Mouse (Mus musculus): ENCODE measurements around the gene Vsig10. TPM values are rescaled to one million over a fixed set of nuclear protein-coding genes. Genes with fewer than 3 reads are reported as not detected.
"Not testable (repeated sequence)": the region's sequence is repeated elsewhere in the genome, so short reads cannot be mapped to it uniquely, and the experiment has no call there.

Gene Vsig10
- polyA plus RNA-seq, 1 experiment from 2014 or later, result 1.2 TPM

DNA sequence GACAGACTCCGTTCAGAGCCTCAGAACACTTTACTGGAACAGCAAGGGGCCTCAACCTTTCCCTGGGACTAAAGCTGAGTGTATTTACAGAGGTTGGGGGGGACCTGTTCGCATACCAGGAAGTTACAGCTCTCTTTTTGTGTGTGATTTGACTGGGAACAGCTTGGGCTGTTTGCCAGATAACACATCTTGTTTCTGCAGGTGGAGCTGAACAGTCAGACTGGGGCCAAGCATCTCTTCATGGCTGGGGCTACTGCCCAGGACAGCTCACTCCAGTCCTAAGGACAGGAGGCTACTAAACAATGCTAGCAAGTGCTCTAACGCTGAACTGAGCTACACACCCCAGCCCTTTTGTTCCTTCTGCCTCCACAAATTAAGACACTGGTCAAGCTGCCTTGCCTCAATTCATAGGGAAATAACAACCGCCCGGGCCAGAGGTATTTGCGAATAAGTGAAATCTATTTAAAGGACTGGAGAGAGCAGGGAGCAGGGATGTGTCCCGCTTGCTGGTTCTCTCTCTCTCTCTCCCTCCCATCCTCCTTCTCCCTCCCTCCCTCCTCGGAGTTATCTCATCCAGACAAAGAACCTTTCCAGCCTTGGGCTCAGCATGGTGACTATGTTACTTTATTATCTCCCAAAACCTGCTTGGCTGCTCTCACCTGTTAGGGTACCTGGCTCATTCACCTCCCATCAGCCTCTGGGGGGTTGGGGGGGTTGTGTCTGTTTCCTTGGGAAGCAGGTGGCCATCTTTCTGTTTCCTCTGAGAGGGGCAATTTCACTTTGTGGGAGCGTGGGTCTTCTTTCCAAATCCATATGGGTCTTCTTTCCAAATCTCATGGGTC is 4.1 kb upstream of the Vsig10 start:
- WGBS (ENCODE audit: missing documents), result 64% methylated on average over 9 of the region's 9 CpGs
- Histone ChIP-seq H3K27ac (no peak overlapping the region), H3K79me2 (ENCODE audit: inconsistent target) (no peaks in the 10 kb centered on the region), H3K36me3 (ENCODE audit: inconsistent target) (no peaks in the 10 kb centered on the region), H3K4me3 (ENCODE audit: inconsistent target) (no peak overlapping the region)

GRCm38 (mm10) chr5:117323751-117324150 is 4.9 kb downstream of the Vsig10 start:
- Histone ChIP-seq H3K27ac (no peak overlapping the region), H3K79me2 (ENCODE audit: inconsistent target) (no peaks in the 10 kb centered on the region), H3K36me3 (ENCODE audit: inconsistent target) (no peaks in the 10 kb centered on the region), H3K4me3 (ENCODE audit: inconsistent target) (no peak overlapping the region)
- 96% methylated on average over 9 of the region's 9 CpGs for WGBS (ENCODE audit: missing documents)

- H3K79me2 ChIP-seq (ENCODE audit: inconsistent target), result no peaks in the 10 kb centered on the region
- WGBS (ENCODE audit: missing documents), result 94% methylated on average over 6 of the region's 6 CpGs
- H3K36me3 ChIP-seq (ENCODE audit: inconsistent target), result no peaks in the 10 kb centered on the region
- no peak overlapping the region for H3K27ac ChIP-seq
- H3K4me3 ChIP-seq (ENCODE audit: inconsistent target), result no peak overlapping the region
Observed at GRCm38 (mm10) chr5:117326408-117326807, 7.5 kb downstream of the Vsig10 start.

DNA sequence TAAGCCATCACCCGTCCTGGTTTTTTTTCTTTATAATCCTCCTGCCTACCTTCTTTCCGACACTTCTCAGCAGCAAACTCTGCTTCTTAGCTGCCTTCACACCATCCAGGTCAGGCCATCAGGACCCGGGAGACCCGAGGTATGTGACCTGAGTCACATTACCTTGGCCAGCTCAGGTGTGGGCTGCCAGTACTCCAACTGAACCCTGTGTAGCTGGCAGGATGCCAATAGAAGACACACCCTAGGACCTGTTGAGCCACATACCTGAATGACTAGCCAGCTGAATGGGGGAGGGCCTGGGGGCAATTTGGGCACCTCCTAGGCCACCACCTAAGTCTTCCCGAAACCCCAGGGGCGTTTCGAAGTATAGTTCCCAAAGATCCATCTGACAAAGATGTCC is 11.6 kb downstream of the Vsig10 start:
- Histone ChIP-seq H3K36me3 (ENCODE audit: inconsistent target) (no peaks in the 10 kb centered on the region), H3K27ac (no peak overlapping the region), H3K4me3 (ENCODE audit: inconsistent target) (no peak overlapping the region), H3K79me2 (ENCODE audit: inconsistent target) (no peaks in the 10 kb centered on the region)
- 98% methylated on average over 7 of the region's 7 CpGs for WGBS (ENCODE audit: missing documents)

DNA sequence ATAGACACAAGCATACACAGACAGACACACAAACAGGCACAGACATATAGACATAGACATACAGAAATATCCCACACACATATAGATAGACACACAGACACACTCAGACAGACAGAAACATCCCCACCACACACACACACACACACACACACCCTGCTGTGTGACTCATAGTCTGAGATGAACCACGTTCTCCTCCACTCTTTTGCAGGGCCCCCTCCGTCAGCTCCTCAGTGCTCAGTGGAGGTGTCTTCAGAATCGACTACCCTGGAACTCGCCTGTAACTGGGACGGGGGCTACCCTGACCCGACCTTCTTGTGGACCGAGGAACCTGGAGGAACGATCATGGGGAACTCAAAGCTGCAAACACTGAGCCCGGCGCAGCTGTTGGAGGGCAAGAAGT is 19.1 kb downstream of the Vsig10 start:
- H3K27ac ChIP-seq, result no peak overlapping the region
- H3K4me3 ChIP-seq (ENCODE audit: inconsistent target), result no peak overlapping the region
- no peaks in the 10 kb centered on the region for H3K79me2 ChIP-seq (ENCODE audit: inconsistent target)
- H3K36me3 ChIP-seq (ENCODE audit: inconsistent target), result no peaks in the 10 kb centered on the region
- WGBS (ENCODE audit: missing documents), result 92% methylated on average over 10 of the region's 10 CpGs

GRCm38 (mm10) chr5:117338503-117338902 is 19.6 kb downstream of the Vsig10 start:
- Histone ChIP-seq H3K79me2 (ENCODE audit: inconsistent target) (no peaks in the 10 kb centered on the region), H3K36me3 (ENCODE audit: inconsistent target) (no peaks in the 10 kb centered on the region), H3K27ac (no peak overlapping the region), H3K4me3 (ENCODE audit: inconsistent target) (no peak overlapping the region)
- 92% methylated on average over 8 of the region's 8 CpGs for WGBS (ENCODE audit: missing documents)

DNA sequence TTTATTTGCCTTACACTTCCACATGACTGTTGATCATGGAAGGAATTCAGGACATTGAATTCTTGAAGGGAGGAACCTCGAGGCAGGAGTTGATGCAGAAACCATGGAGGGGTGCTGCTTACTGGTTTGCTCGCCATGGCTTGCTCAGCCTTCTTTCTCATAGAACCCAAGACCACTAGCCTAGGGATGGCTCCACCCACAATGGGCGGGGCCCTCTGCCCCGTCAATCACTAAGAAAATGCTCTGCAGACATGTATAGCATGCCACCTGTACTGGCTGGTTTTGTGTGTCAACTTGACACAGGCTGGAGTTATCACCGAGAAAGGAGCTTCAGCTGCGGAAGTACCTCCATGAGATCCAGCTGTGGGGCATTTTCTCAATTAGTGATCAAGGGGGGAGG is 21.2 kb downstream of the Vsig10 start:
- no peak overlapping the region for H3K27ac ChIP-seq
- H3K36me3 ChIP-seq (ENCODE audit: inconsistent target), result no peaks in the 10 kb centered on the region
- no peaks in the 10 kb centered on the region for H3K79me2 ChIP-seq (ENCODE audit: inconsistent target)
- 96% methylated on average over 6 of the region's 6 CpGs for WGBS (ENCODE audit: missing documents)
- H3K4me3 ChIP-seq (ENCODE audit: inconsistent target), result no peak overlapping the region

DNA sequence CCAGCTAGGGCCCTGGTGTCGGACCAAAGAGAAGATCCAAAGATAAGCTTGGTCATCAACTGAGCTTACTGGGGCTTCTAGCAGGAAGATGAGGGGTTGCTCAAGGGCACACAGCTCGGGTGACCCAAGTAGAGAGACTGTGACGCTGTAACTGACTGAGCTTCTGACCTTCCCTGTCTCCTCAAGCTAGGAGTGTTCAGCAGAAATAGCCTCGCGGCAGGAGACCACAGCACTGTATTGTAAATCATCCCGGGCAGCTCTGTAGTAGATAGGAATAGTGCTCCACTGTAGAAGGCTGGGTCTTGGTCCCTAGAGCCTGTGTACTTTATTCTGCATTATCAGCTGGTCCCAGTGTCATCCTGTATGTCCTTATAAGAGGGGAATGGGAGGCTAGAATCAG is 23.0 kb downstream of the Vsig10 start:
- H3K36me3 ChIP-seq (ENCODE audit: inconsistent target), result no peaks in the 10 kb centered on the region
- no peak overlapping the region for H3K4me3 ChIP-seq (ENCODE audit: inconsistent target)
- WGBS (ENCODE audit: missing documents), result 87% methylated on average over 6 of the region's 6 CpGs
- no peaks in the 10 kb centered on the region for H3K79me2 ChIP-seq (ENCODE audit: inconsistent target)
- H3K27ac ChIP-seq, result no peak overlapping the region

DNA sequence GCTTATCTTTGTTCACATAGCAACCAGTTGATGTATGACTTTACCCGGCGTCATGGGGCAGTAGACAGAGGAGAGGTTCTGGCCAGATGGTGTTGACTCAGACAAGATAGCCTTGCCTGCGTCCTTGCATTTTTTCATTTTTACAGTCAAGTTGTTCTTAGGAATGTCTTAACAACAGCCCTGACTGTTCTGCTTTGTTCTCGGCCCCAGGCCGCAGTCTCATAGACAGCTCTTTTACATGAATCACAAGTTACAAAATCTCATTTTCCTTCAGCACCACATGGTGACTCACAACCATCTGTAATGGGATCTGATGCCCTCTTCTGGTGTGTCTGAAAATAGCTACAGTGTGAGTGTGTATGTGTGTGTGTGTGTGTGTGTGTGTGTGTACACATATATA is 25.6 kb downstream of the Vsig10 start:
- H3K4me3 ChIP-seq (ENCODE audit: inconsistent target); H3K36me3 ChIP-seq (ENCODE audit: inconsistent target); H3K79me2 ChIP-seq (ENCODE audit: inconsistent target); H3K27ac ChIP-seq: not testable (repeated sequence)
- 98% methylated on average over 5 of the region's 5 CpGs for WGBS (ENCODE audit: missing documents)

- 78% methylated on average over 5 of the region's 5 CpGs for WGBS (ENCODE audit: missing documents)
- Histone ChIP-seq H3K27ac (no peak overlapping the region), H3K79me2 (ENCODE audit: inconsistent target) (no peaks in the 10 kb centered on the region)
Observed at GRCm38 (mm10) chr5:117345432-117345976, 26.6 kb downstream of the Vsig10 start.

GRCm38 (mm10) chr5:117346281-117346680 is 27.4 kb downstream of the Vsig10 start:
- H3K36me3 ChIP-seq (ENCODE audit: inconsistent target), result no peaks in the 10 kb centered on the region
- no peaks in the 10 kb centered on the region for H3K79me2 ChIP-seq (ENCODE audit: inconsistent target)
- H3K27ac ChIP-seq, result no peak overlapping the region
- WGBS (ENCODE audit: missing documents), result no CpG with 5 or more reads among the region's 3 CpGs
- H3K4me3 ChIP-seq (ENCODE audit: inconsistent target), result no peak overlapping the region

More at GRCm38 (mm10) chr5:117345432-117345976, 26.6 kb downstream of the Vsig10 start:
- H3K36me3 ChIP-seq (ENCODE audit: inconsistent target), result no peaks in the 10 kb centered on the region
- no peak overlapping the region for H3K4me3 ChIP-seq (ENCODE audit: inconsistent target)

- no peak overlapping the region for H3K27ac ChIP-seq
Observed at GRCm38 (mm10) chr5:117347011-117347410, 28.1 kb downstream of the Vsig10 start.

DNA sequence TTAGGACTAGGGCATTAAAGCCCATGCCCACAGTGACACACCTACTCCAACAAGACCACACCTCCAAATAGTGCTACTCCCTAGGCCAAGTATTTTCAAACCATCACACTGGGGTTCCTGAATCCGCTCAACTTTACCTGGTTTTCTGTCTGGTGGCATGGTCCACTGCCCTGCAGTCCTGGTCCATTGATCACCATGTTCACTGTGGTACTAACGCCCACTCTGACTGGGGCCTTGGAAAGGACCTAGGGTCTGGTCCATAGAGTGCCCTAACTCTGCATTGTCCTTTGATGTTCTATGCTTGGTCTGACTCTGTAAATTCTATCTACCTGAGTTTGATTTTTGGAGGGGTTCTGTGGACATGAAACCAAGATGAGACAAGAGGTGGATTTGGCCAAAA is 29.0 kb downstream of the Vsig10 start:
- H3K4me3 ChIP-seq (ENCODE audit: inconsistent target), result no peak overlapping the region
- 93% methylated on average over 2 of the region's 2 CpGs for WGBS (ENCODE audit: missing documents)
- H3K79me2 ChIP-seq (ENCODE audit: inconsistent target), result no peaks in the 10 kb centered on the region
- H3K27ac ChIP-seq, result no peak overlapping the region
- no peaks in the 10 kb centered on the region for H3K36me3 ChIP-seq (ENCODE audit: inconsistent target)

More at GRCm38 (mm10) chr5:117347011-117347410, 28.1 kb downstream of the Vsig10 start:
- WGBS (ENCODE audit: missing documents), result 91% methylated on average over 5 of the region's 5 CpGs
- Histone ChIP-seq H3K79me2 (ENCODE audit: inconsistent target) (no peaks in the 10 kb centered on the region), H3K4me3 (ENCODE audit: inconsistent target) (no peak overlapping the region), H3K36me3 (ENCODE audit: inconsistent target) (no peaks in the 10 kb centered on the region)

DNA sequence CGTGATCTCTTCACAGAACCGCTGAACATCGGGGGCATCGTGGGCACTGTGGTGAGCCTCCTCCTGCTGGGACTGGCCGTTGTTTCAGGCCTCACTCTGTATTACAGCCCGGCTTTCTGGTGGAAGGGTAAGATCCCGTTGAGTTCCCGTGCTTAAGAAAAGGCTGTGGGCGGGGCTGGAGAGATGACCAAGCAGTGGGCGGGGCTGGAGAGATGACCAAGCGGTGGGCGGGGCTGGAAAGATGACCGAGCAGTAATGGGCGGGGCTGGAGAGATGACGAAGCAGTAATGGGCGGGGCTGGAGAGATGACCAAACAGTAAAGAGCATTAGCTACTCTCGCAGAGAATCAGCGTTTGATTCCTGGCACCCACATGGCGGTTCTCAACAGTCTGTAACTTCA is 29.4 kb downstream of the Vsig10 start:
- WGBS (ENCODE audit: missing documents), result 91% methylated on average over 19 of the region's 19 CpGs

GRCm38 (mm10) chr5:117354121-117354520 is 35.2 kb downstream of the Vsig10 start:
- WGBS (ENCODE audit: missing documents), result 5% methylated on average over 8 of the region's 8 CpGs
- Histone ChIP-seq H3K79me2 (ENCODE audit: inconsistent target) (peaks cover 16% of the 10 kb centered on the region), H3K27ac (no peak overlapping the region), H3K36me3 (ENCODE audit: inconsistent target) (no peaks in the 10 kb centered on the region), H3K4me3 (ENCODE audit: inconsistent target) (no peak overlapping the region)

More for the DNA sequence above, 29.4 kb downstream of the Vsig10 start:
- H3K27ac ChIP-seq, result no peak overlapping the region
- H3K36me3 ChIP-seq (ENCODE audit: inconsistent target), result no peaks in the 10 kb centered on the region
- no peak overlapping the region for H3K4me3 ChIP-seq (ENCODE audit: inconsistent target)
- H3K79me2 ChIP-seq (ENCODE audit: inconsistent target), result no peaks in the 10 kb centered on the region

Measured in macrophage (primary cell).